Mouse (Mus musculus): ENCODE results near the gene Adgrg1. TPM values are rescaled to one million over a fixed set of nuclear protein-coding genes. Genes with fewer than 3 reads are reported as not detected.

The Adgrg1 gene
- polyA plus RNA-seq, 1 experiment from 2014 or later, result 11.1 TPM

- DNase-seq (ENCODE audit: low spot score) (no peak), ATAC-seq (ENCODE audit: insufficient number of reproducible peaks, low FRiP score, low TSS enrichment, low read depth) (no peak)
- Histone ChIP-seq H3K4me3 (ENCODE audit: low read depth, low read length) (no peak overlapping the region), H3K4me2 (ENCODE audit: low read depth, severe bottlenecking) (peak overlapping the region; percentile 34), H3K27ac (replicated peaks; ENCODE audit: low read depth, low read length) (no peak overlapping the region), H3K9me3 (ENCODE audit: control insufficient read depth, low read length) (no peaks in the 10 kb centered on the region), H3K36me3 (ENCODE audit: control insufficient read depth, insufficient read depth, low read length) (no peaks in the 10 kb centered on the region), H3K9ac (ENCODE audit: low read length) (peak overlapping the region; percentile 50), H3K27me3 (ENCODE audit: control insufficient read depth, insufficient read depth, low read length) (no peaks in the 10 kb centered on the region), H3K4me1 (ENCODE audit: control insufficient read depth, insufficient read depth, low read length) (peaks cover 16% of the 10 kb centered on the region; the same call in 1 of the 2 replicates)
- WGBS, result 34% methylated on average over 1 of the region's 1 CpGs
These were observed 20.0 kb downstream of the Adgrg1 start for GRCm38 (mm10) chr8:94994510-94994909.

- Histone ChIP-seq H3K9ac (ENCODE audit: low read length) (no peak overlapping the region; the same call in 1 of the 2 replicates), H3K27ac (replicated peaks; ENCODE audit: low read depth, low read length) (no peak overlapping the region), H3K4me3 (ENCODE audit: low read depth, low read length) (no peak overlapping the region), H3K36me3 (ENCODE audit: control insufficient read depth, insufficient read depth, low read length) (no peaks in the 10 kb centered on the region), H3K27me3 (ENCODE audit: control insufficient read depth, insufficient read depth, low read length) (no peaks in the 10 kb centered on the region), H3K4me2 (ENCODE audit: low read depth, severe bottlenecking) (peak overlapping the region; percentile 1; the same call in 1 of the 2 replicates), H3K4me1 (ENCODE audit: control insufficient read depth, insufficient read depth, low read length) (peaks cover 16% of the 10 kb centered on the region; the same call in 1 of the 2 replicates), H3K9me3 (ENCODE audit: control insufficient read depth, low read length) (no peaks in the 10 kb centered on the region)
- ATAC-seq (ENCODE audit: insufficient number of reproducible peaks, low FRiP score, low TSS enrichment, low read depth) (no peak), DNase-seq (ENCODE audit: low spot score) (no peak)
- 92% methylated on average over 5 of the region's 5 CpGs for WGBS
These were observed 20.9 kb downstream of the Adgrg1 start for GRCm38 (mm10) chr8:94995336-94995893.

- Histone ChIP-seq H3K27me3 (ENCODE audit: control insufficient read depth, insufficient read depth, low read length) (no peaks in the 10 kb centered on the region), H3K9me3 (ENCODE audit: control insufficient read depth, low read length) (no peaks in the 10 kb centered on the region), H3K4me2 (ENCODE audit: low read depth, severe bottlenecking) (no peak overlapping the region), H3K4me1 (ENCODE audit: control insufficient read depth, insufficient read depth, low read length) (peaks cover 20% of the 10 kb centered on the region; the same call in 1 of the 2 replicates), H3K9ac (ENCODE audit: low read length) (no peak overlapping the region), H3K27ac (replicated peaks; ENCODE audit: low read depth, low read length) (no peak overlapping the region), H3K36me3 (ENCODE audit: control insufficient read depth, insufficient read depth, low read length) (no peaks in the 10 kb centered on the region), H3K4me3 (ENCODE audit: low read depth, low read length) (no peak overlapping the region)
- 82% methylated on average over 12 of the region's 12 CpGs for WGBS
- ATAC-seq (ENCODE audit: insufficient number of reproducible peaks, low FRiP score, low TSS enrichment, low read depth), result no peak
- no peak for DNase-seq (ENCODE audit: low spot score)
These were observed 21.5 kb downstream of the Adgrg1 start for GRCm38 (mm10) chr8:94996037-94996436.

DNA sequence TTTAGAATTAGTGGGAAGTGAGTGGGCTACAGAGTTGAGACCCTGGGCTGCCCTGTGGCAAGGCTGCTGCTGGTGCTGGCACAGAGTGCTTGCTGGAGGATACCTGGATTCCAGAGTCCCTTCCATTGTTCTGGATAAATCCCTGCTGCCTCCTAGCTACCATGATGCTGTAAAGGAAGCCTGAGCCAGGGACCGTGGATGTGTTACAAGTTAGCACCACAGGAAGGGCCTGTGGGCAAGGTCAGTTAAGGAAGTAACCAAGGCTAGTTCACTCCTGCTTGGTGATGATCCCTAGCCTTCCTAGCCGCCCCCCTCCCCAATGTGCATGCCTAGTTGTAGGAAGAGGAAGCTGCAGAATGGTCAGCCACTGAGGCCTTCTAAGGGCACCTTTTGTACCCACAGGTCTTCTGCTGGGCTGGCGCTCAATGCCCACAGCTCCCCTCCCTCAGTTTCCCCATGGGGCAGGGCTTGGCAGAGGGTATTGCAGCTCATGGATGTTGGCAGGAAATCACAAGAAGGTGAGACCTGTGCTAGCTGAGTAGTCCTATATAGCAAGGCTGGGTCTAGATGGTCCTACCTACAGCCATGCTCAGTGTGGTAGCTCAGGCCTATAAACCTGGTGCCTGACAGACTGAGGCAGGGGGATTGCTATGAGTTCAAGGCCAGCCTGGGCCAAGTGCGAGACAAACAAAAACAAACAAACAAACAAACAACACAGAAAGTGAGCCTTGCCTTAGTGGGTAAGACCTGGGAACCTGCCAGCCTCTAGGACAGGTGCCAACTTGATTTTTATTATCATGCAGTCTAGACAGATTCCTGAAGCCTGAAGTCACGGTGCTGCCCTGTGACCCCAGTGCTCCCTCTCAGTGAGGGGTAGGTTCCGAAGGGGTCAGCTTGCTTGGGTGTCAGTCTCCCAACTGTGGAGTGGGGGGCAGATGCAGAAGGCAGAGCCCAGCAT lies 22.6 kb downstream of the Adgrg1 start:
- 65% methylated on average over 6 of the region's 6 CpGs for WGBS
- no peaks in the 10 kb centered on the region for H3K36me3 ChIP-seq (ENCODE audit: control insufficient read depth, insufficient read depth, low read length)
- peaks cover 20% of the 10 kb centered on the region; the same call in 1 of the 2 replicates for H3K4me1 ChIP-seq (ENCODE audit: control insufficient read depth, insufficient read depth, low read length)
- DNase-seq (ENCODE audit: low spot score), result no peak
- H3K9ac ChIP-seq (ENCODE audit: low read length), result no peak overlapping the region
- no peak for ATAC-seq (ENCODE audit: insufficient number of reproducible peaks, low FRiP score, low TSS enrichment, low read depth)
- no peaks in the 10 kb centered on the region for H3K9me3 ChIP-seq (ENCODE audit: control insufficient read depth, low read length)
- H3K27ac ChIP-seq (replicated peaks; ENCODE audit: low read depth, low read length), result no peak overlapping the region
- H3K27me3 ChIP-seq (ENCODE audit: control insufficient read depth, insufficient read depth, low read length), result no peaks in the 10 kb centered on the region
- H3K4me3 ChIP-seq (ENCODE audit: low read depth, low read length), result no peak overlapping the region
- no peak overlapping the region; the same call in 1 of the 2 replicates for H3K4me2 ChIP-seq (ENCODE audit: low read depth, severe bottlenecking)

DNA sequence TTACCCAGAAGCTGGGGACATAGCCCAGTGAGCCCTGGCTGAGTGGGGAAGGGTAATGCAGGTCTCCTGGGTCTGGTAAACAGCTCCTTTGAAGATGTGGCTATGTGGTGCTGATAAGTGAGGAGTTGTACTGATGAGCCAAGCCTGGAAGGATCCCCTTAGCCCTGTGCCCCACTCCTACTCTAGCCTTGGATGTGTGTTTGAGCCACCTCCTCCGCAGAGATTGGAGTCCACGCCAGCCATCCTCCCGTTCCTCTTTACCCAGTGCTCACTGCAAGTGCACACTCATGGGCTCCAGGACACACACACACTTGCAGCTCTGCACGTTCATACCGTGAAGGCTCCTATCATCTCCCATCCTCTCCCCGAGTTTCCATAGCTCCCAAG lies 23.3 kb downstream of the Adgrg1 start:
- Histone ChIP-seq H3K4me3 (ENCODE audit: low read depth, low read length) (no peak overlapping the region), H3K9ac (ENCODE audit: low read length) (no peak overlapping the region), H3K27me3 (ENCODE audit: control insufficient read depth, insufficient read depth, low read length) (no peaks in the 10 kb centered on the region), H3K9me3 (ENCODE audit: control insufficient read depth, low read length) (no peaks in the 10 kb centered on the region), H3K4me1 (ENCODE audit: control insufficient read depth, insufficient read depth, low read length) (peaks cover 20% of the 10 kb centered on the region; the same call in 1 of the 2 replicates), H3K4me2 (ENCODE audit: low read depth, severe bottlenecking) (no peak overlapping the region), H3K27ac (replicated peaks; ENCODE audit: low read depth, low read length) (no peak overlapping the region), H3K36me3 (ENCODE audit: control insufficient read depth, insufficient read depth, low read length) (no peaks in the 10 kb centered on the region)
- DNase-seq (ENCODE audit: low spot score) (no peak), ATAC-seq (ENCODE audit: insufficient number of reproducible peaks, low FRiP score, low TSS enrichment, low read depth) (no peak)
- 83% methylated on average over 6 of the region's 6 CpGs for WGBS

DNA sequence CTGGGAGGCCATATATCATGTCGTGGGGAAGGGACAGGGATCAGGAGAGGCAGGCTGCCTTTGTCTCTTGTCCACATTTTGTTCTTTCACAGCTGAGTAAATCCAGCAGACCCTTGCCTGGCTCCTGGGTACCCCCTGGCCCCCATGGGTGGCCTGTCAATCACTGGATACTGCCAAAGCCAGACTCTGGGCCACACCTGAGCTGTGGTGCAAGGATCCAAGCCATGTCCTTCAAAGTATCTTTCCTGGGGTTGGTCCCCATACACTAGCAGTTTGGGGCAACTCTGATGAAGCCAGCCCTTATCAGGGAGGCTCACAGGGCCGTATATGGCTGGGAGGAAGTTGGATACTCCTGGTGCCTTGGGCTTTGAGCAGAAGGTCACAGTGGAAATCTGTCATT lies 23.9 kb downstream of the Adgrg1 start:
- no peak for ATAC-seq (ENCODE audit: insufficient number of reproducible peaks, low FRiP score, low TSS enrichment, low read depth)
- no peak overlapping the region for H3K4me3 ChIP-seq (ENCODE audit: low read depth, low read length)
- no peaks in the 10 kb centered on the region for H3K27me3 ChIP-seq (ENCODE audit: control insufficient read depth, insufficient read depth, low read length)
- H3K4me2 ChIP-seq (ENCODE audit: low read depth, severe bottlenecking), result no peak overlapping the region
- no peaks in the 10 kb centered on the region for H3K9me3 ChIP-seq (ENCODE audit: control insufficient read depth, low read length)
- H3K27ac ChIP-seq (replicated peaks; ENCODE audit: low read depth, low read length), result no peak overlapping the region
- H3K36me3 ChIP-seq (ENCODE audit: control insufficient read depth, insufficient read depth, low read length), result peaks cover under 1% of the 10 kb centered on the region; the same call in 1 of the 2 replicates
- DNase-seq (ENCODE audit: low spot score), result no peak
- peaks cover 20% of the 10 kb centered on the region; the same call in 1 of the 2 replicates for H3K4me1 ChIP-seq (ENCODE audit: control insufficient read depth, insufficient read depth, low read length)
- WGBS, result 65% methylated on average over 2 of the region's 2 CpGs
- H3K9ac ChIP-seq (ENCODE audit: low read length), result no peak overlapping the region

DNA sequence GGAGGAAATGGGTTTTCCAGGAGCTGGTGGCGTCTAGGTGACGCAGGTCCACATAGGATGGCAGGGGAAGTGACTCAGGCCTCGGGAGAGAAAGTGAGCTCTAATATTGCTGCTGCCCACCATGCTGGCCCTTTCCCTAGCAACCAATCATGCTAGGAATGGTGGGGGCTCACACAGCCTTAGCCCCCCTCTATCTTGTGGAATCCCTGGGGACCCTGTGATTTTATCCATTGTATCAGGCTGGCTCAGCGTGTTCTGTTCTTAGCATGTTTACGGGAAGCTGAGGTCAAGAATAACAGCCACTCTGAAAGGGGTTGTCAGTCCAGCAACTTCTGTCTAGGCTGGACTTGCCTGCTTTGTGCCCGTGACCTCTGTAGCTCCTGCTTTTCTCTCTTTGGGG lies 24.5 kb downstream of the Adgrg1 start:
- H3K4me3 ChIP-seq (ENCODE audit: low read depth, low read length), result no peak overlapping the region
- 66% methylated on average over 6 of the region's 6 CpGs for WGBS
- H3K9me3 ChIP-seq (ENCODE audit: control insufficient read depth, low read length), result no peaks in the 10 kb centered on the region
- DNase-seq (ENCODE audit: low spot score) (no peak), ATAC-seq (ENCODE audit: insufficient number of reproducible peaks, low FRiP score, low TSS enrichment, low read depth) (no peak)
- H3K4me1 ChIP-seq (ENCODE audit: control insufficient read depth, insufficient read depth, low read length), result peaks cover 17% of the 10 kb centered on the region; the same call in 1 of the 2 replicates
- H3K27me3 ChIP-seq (ENCODE audit: control insufficient read depth, insufficient read depth, low read length), result no peaks in the 10 kb centered on the region
- H3K27ac ChIP-seq (replicated peaks; ENCODE audit: low read depth, low read length), result no peak overlapping the region
- peaks cover 3% of the 10 kb centered on the region; the same call in 1 of the 2 replicates for H3K36me3 ChIP-seq (ENCODE audit: control insufficient read depth, insufficient read depth, low read length)
- no peak overlapping the region for H3K4me2 ChIP-seq (ENCODE audit: low read depth, severe bottlenecking)
- no peak overlapping the region for H3K9ac ChIP-seq (ENCODE audit: low read length)

GRCm38 (mm10) chr8:94999956-95000355 lies 25.4 kb downstream of the Adgrg1 start:
- no peaks in the 10 kb centered on the region for H3K9me3 ChIP-seq (ENCODE audit: control insufficient read depth, low read length)
- DNase-seq (ENCODE audit: low spot score) (no peak), ATAC-seq (ENCODE audit: insufficient number of reproducible peaks, low FRiP score, low TSS enrichment, low read depth) (no peak)
- H3K9ac ChIP-seq (ENCODE audit: low read length), result no peak overlapping the region
- H3K4me1 ChIP-seq (ENCODE audit: control insufficient read depth, insufficient read depth, low read length), result 0 out of 2 replicates have a peak, but pooled peaks cover 10% of the 10 kb centered on the region
- WGBS, result 75% methylated on average over 6 of the region's 6 CpGs
- no peak overlapping the region for H3K4me2 ChIP-seq (ENCODE audit: low read depth, severe bottlenecking)
- no peaks in the 10 kb centered on the region for H3K27me3 ChIP-seq (ENCODE audit: control insufficient read depth, insufficient read depth, low read length)
- no peak overlapping the region for H3K4me3 ChIP-seq (ENCODE audit: low read depth, low read length)
- H3K27ac ChIP-seq (replicated peaks; ENCODE audit: low read depth, low read length), result no peak overlapping the region
- peaks cover 3% of the 10 kb centered on the region; the same call in 1 of the 2 replicates for H3K36me3 ChIP-seq (ENCODE audit: control insufficient read depth, insufficient read depth, low read length)

All from limb, embryonic 11.5 days (tissue).